Mouse (Mus musculus) right cerebral cortex, postnatal 25 days (tissue): Measurements from ENCODE around the gene Sass6.
A peak's percentile ranks its signal among the peaks of the same experiment; 100 is the strongest.
"Not testable (repeated sequence)": the region's sequence is repeated elsewhere in the genome, so short reads cannot be mapped to it uniquely, and the experiment has no call there.

Source experiments
- DNase-seq: peaks from one replicate; pipeline ENCODE4 v3.0.0; 2022

The Sass6 gene

GRCm38 (mm10) chr3:116634091-116634490 lies 39.3 kb downstream of the Sass6 start:
- DNase-seq = no peak

- no peak for DNase-seq
Measured at GRCm38 (mm10) chr3:116634853-116635252, 40.1 kb downstream of the Sass6 start.

- DNase-seq = no peak
Measured at GRCm38 (mm10) chr3:116635799-116636198, 41.0 kb downstream of the Sass6 start.

GRCm38 (mm10) chr3:116637693-116638476 lies 43.1 kb downstream of the Sass6 start:
- no peak for DNase-seq

GRCm38 (mm10) chr3:116638572-116638971 lies 43.8 kb downstream of the Sass6 start:
- no peak for DNase-seq

GRCm38 (mm10) chr3:116640024-116640423 lies 45.2 kb downstream of the Sass6 start:
- DNase-seq = no peak

GRCm38 (mm10) chr3:116641811-116642371 lies 47.1 kb downstream of the Sass6 start:
- no peak for DNase-seq

- no peak for DNase-seq
Measured at GRCm38 (mm10) chr3:116642373-116642772, 47.6 kb downstream of the Sass6 start.

GRCm38 (mm10) chr3:116646387-116646786 lies 51.6 kb downstream of the Sass6 start:
- DNase-seq = no peak

- no peak for DNase-seq
Measured at GRCm38 (mm10) chr3:116648805-116649204, 54.0 kb downstream of the Sass6 start.

GRCm38 (mm10) chr3:116650698-116651097 lies 55.9 kb downstream of the Sass6 start:
- no peak for DNase-seq

- no peak for DNase-seq
Measured at GRCm38 (mm10) chr3:116652033-116652446, 57.3 kb downstream of the Sass6 start.

GRCm38 (mm10) chr3:116653278-116653945 lies 58.6 kb downstream of the Sass6 start:
- DNase-seq = no peak

- not testable (repeated sequence) for DNase-seq
Measured at GRCm38 (mm10) chr3:116654051-116654450, 59.3 kb downstream of the Sass6 start.

- no peak for DNase-seq
Measured at GRCm38 (mm10) chr3:116656184-116656965, 61.6 kb downstream of the Sass6 start.

- no peak for DNase-seq
Measured at GRCm38 (mm10) chr3:116658928-116659565, 64.3 kb downstream of the Sass6 start.

- no peak for DNase-seq
Measured at GRCm38 (mm10) chr3:116659856-116660430, 65.2 kb downstream of the Sass6 start.

GRCm38 (mm10) chr3:116661288-116661869 lies 66.6 kb downstream of the Sass6 start:
- no peak for DNase-seq

- DNase-seq = no peak
Measured at GRCm38 (mm10) chr3:116661870-116662414, 67.2 kb downstream of the Sass6 start.

GRCm38 (mm10) chr3:116662463-116662863 lies 67.7 kb downstream of the Sass6 start, which contains the start of gene Mfsd14a:
Gene Mfsd14a, minus strand, starts transcription at chr3:116662677.
- peak; percentile 99 for DNase-seq

GRCm38 (mm10) chr3:116664281-116664680 lies 69.5 kb downstream of the Sass6 start:
- not testable (repeated sequence) for DNase-seq
